Mouse (Mus musculus): Measurements from ENCODE around the gene Zbtb48.
"Not testable (repeated sequence)": the region's sequence is repeated elsewhere in the genome, so short reads cannot be mapped to it uniquely, and the experiment has no call there.

GRCm38 (mm10) chr4:152036464-152036863 is 9.0 kb upstream of the Zbtb48 start:
- not testable (repeated sequence) for TF ChIP-seq HCFC1 (IDR thresholded peaks at IDR 0.05; ENCODE audit: low read depth, low read length); ELF1 (IDR thresholded peaks at IDR 0.05; ENCODE audit: low read depth, low read length); UBTF (IDR thresholded peaks at IDR 0.05; ENCODE audit: borderline replicate concordance, insufficient read depth, low read depth, low read length); MAFK (IDR thresholded peaks at IDR 0.05; ENCODE audit: borderline replicate concordance, low read depth, low read length); MEF2A (IDR thresholded peaks at IDR 0.05; ENCODE audit: extremely low read depth, insufficient replicate concordance, low read depth, low read length, poor library complexity, severe bottlenecking)
- peak in 2 of 3 experiments; percentile 35 to 64; a peak in 3 of 6 replicates for TF ChIP-seq CTCF (IDR thresholded peaks at IDR 0.05 in 2 of 3, conservative IDR thresholded peaks at IDR 0.05 in 1 of 3; ENCODE audit: control insufficient read depth in 1 of 3, insufficient read depth in 1 of 3, low read depth in 2 of 3, low read length in 3 of 3, poor library complexity in 1 of 3, severe bottlenecking in 1 of 3)
